Mouse (Mus musculus): Measurements from ENCODE around the gene Coa5. TPM values are rescaled to one million over a fixed set of nuclear protein-coding genes. Genes with fewer than 3 reads are reported as not detected.
A peak's percentile ranks its signal among the peaks of the same experiment; 100 is the strongest.

Gene Coa5
- polyA plus RNA-seq, 1 experiment from 2014 or later: 73.9 TPM

- Histone ChIP-seq H3K36me3 (ENCODE audit: control insufficient read depth, insufficient read depth, low read length) (peaks cover 17% of the 10 kb centered on the region), H3K27me3 (ENCODE audit: control insufficient read depth, insufficient read depth, low read length) (no peaks in the 10 kb centered on the region), H3K9me3 (ENCODE audit: control insufficient read depth, low read length) (no peaks in the 10 kb centered on the region), H3K9ac (replicated peaks; ENCODE audit: low read length) (no peak overlapping the region), H3K4me1 (ENCODE audit: control insufficient read depth, insufficient read depth, low read length) (no peaks in the 10 kb centered on the region), H3K4me3 (replicated peaks; ENCODE audit: low read depth, low read length) (no peak overlapping the region), H3K4me2 (ENCODE audit: low read length) (no peak overlapping the region), H3K27ac (replicated peaks; ENCODE audit: low read depth, low read length) (no peak overlapping the region)
- no peak for DNase-seq
- ATAC-seq (ENCODE audit: low FRiP score, low TSS enrichment): no peak
Observed at GRCm38 (mm10) chr1:37409647-37410046, 20.3 kb downstream of the Coa5 start.

DNA sequence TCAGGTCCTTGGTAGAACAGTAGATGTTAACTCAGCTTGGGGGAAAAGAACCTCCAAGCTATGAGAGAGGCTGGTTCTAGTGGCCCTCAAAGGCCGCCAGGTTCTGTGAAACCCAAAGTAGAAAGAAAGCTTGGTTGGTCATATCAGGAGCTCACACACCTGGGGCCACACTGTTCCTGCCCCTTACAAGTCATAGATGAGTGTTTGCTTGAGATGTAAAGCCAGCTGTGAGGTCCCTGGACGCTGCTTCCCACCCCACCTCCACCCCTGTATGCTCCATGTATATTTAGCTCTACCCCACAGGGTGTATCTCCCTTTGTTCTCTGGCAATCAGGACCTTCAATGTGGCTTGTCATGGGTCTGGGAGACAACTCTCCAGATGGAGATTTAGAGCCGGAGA is 21.2 kb downstream of the Coa5 start:
- H3K9ac ChIP-seq (replicated peaks; ENCODE audit: low read length): no peak overlapping the region
- no peak for DNase-seq
- peaks cover 17% of the 10 kb centered on the region for H3K36me3 ChIP-seq (ENCODE audit: control insufficient read depth, insufficient read depth, low read length)
- no peaks in the 10 kb centered on the region for H3K27me3 ChIP-seq (ENCODE audit: control insufficient read depth, insufficient read depth, low read length)
- no peak overlapping the region for H3K27ac ChIP-seq (replicated peaks; ENCODE audit: low read depth, low read length)
- ATAC-seq (ENCODE audit: low FRiP score, low TSS enrichment): no peak
- H3K9me3 ChIP-seq (ENCODE audit: control insufficient read depth, low read length): no peaks in the 10 kb centered on the region
- no peak overlapping the region for H3K4me2 ChIP-seq (ENCODE audit: low read length)
- no peak overlapping the region for H3K4me3 ChIP-seq (replicated peaks; ENCODE audit: low read depth, low read length)
- no peaks in the 10 kb centered on the region for H3K4me1 ChIP-seq (ENCODE audit: control insufficient read depth, insufficient read depth, low read length)
- 76% methylated on average over 3 of the region's 3 CpGs for WGBS

GRCm38 (mm10) chr1:37408059-37408458 is 21.8 kb downstream of the Coa5 start:
- no peak for ATAC-seq (ENCODE audit: low FRiP score, low TSS enrichment)
- Histone ChIP-seq H3K36me3 (ENCODE audit: control insufficient read depth, insufficient read depth, low read length) (peaks cover 18% of the 10 kb centered on the region), H3K27me3 (ENCODE audit: control insufficient read depth, insufficient read depth, low read length) (no peaks in the 10 kb centered on the region), H3K9ac (replicated peaks; ENCODE audit: low read length) (no peak overlapping the region), H3K9me3 (ENCODE audit: control insufficient read depth, low read length) (no peaks in the 10 kb centered on the region), H3K4me1 (ENCODE audit: control insufficient read depth, insufficient read depth, low read length) (no peaks in the 10 kb centered on the region), H3K4me2 (ENCODE audit: low read length) (no peak overlapping the region), H3K27ac (replicated peaks; ENCODE audit: low read depth, low read length) (no peak overlapping the region), H3K4me3 (replicated peaks; ENCODE audit: low read depth, low read length) (no peak overlapping the region)
- 90% methylated on average over 8 of the region's 8 CpGs for WGBS
- no peak for DNase-seq

- WGBS: 92% methylated on average over 8 of the region's 8 CpGs
- H3K9me3 ChIP-seq (ENCODE audit: control insufficient read depth, low read length): no peaks in the 10 kb centered on the region
- no peaks in the 10 kb centered on the region for H3K4me1 ChIP-seq (ENCODE audit: control insufficient read depth, insufficient read depth, low read length)
- ATAC-seq (ENCODE audit: low FRiP score, low TSS enrichment): no peak
- H3K4me2 ChIP-seq (ENCODE audit: low read length): no peak overlapping the region
- H3K9ac ChIP-seq (replicated peaks; ENCODE audit: low read length): no peak overlapping the region
- no peak overlapping the region for H3K4me3 ChIP-seq (replicated peaks; ENCODE audit: low read depth, low read length)
- peaks cover 22% of the 10 kb centered on the region for H3K36me3 ChIP-seq (ENCODE audit: control insufficient read depth, insufficient read depth, low read length)
- no peak for DNase-seq
- no peaks in the 10 kb centered on the region for H3K27me3 ChIP-seq (ENCODE audit: control insufficient read depth, insufficient read depth, low read length)
- H3K27ac ChIP-seq (replicated peaks; ENCODE audit: low read depth, low read length): no peak overlapping the region
Observed at GRCm38 (mm10) chr1:37407228-37407627, 22.7 kb downstream of the Coa5 start.

DNA sequence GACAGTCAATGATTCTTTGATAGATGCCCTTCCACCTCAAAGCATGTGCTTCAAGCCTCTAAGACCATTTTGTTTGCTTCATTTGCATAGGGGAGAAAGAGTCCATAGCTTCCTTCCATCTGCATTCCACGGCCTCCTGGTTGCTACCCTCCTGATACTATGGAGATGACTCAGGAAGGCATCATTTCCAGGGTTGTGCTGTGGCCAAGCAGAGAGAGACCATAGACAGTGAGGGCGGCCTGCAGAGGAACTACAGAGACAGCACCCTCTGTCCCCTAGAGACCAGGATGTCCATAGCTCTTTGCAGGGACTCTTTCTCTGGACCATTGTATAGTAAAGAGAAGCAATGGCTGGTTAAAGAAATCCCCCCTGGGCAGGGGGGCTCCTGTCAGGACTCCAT is 24.8 kb downstream of the Coa5 start:
- ATAC-seq (ENCODE audit: low FRiP score, low TSS enrichment) (no peak), DNase-seq (no peak)
- Histone ChIP-seq H3K9ac (replicated peaks; ENCODE audit: low read length) (no peak overlapping the region), H3K27me3 (ENCODE audit: control insufficient read depth, insufficient read depth, low read length) (no peaks in the 10 kb centered on the region), H3K4me1 (ENCODE audit: control insufficient read depth, insufficient read depth, low read length) (no peaks in the 10 kb centered on the region), H3K4me2 (ENCODE audit: low read length) (no peak overlapping the region), H3K36me3 (ENCODE audit: control insufficient read depth, insufficient read depth, low read length) (peaks cover 28% of the 10 kb centered on the region), H3K9me3 (ENCODE audit: control insufficient read depth, low read length) (no peaks in the 10 kb centered on the region), H3K27ac (replicated peaks; ENCODE audit: low read depth, low read length) (no peak overlapping the region), H3K4me3 (replicated peaks; ENCODE audit: low read depth, low read length) (no peak overlapping the region)
- WGBS: 73% methylated on average over 2 of the region's 2 CpGs

- ATAC-seq (ENCODE audit: low FRiP score, low TSS enrichment): no peak
- peaks cover 44% of the 10 kb centered on the region for H3K36me3 ChIP-seq (ENCODE audit: control insufficient read depth, insufficient read depth, low read length)
- WGBS: 62% methylated on average over 4 of the region's 4 CpGs
Observed at GRCm38 (mm10) chr1:37401687-37402086, 28.2 kb downstream of the Coa5 start.

GRCm38 (mm10) chr1:37399734-37400133 is 30.2 kb downstream of the Coa5 start:
- ATAC-seq (ENCODE audit: low FRiP score, low TSS enrichment): no peak
- Histone ChIP-seq H3K36me3 (ENCODE audit: control insufficient read depth, insufficient read depth, low read length) (peaks cover 60% of the 10 kb centered on the region), H3K9ac (replicated peaks; ENCODE audit: low read length) (no peak overlapping the region), H3K27me3 (ENCODE audit: control insufficient read depth, insufficient read depth, low read length) (no peaks in the 10 kb centered on the region), H3K4me2 (ENCODE audit: low read length) (no peak overlapping the region), H3K4me1 (ENCODE audit: control insufficient read depth, insufficient read depth, low read length) (no peaks in the 10 kb centered on the region), H3K9me3 (ENCODE audit: control insufficient read depth, low read length) (no peaks in the 10 kb centered on the region), H3K4me3 (replicated peaks; ENCODE audit: low read depth, low read length) (no peak overlapping the region), H3K27ac (replicated peaks; ENCODE audit: low read depth, low read length) (0 out of 2 replicates have a peak overlapping the region, but pooled peaks have one; percentile 20)
- DNase-seq: no peak
- WGBS: 78% methylated on average over 8 of the region's 8 CpGs

More at GRCm38 (mm10) chr1:37401687-37402086, 28.2 kb downstream of the Coa5 start:
- Histone ChIP-seq H3K27ac (replicated peaks; ENCODE audit: low read depth, low read length) (no peak overlapping the region), H3K27me3 (ENCODE audit: control insufficient read depth, insufficient read depth, low read length) (no peaks in the 10 kb centered on the region), H3K4me3 (replicated peaks; ENCODE audit: low read depth, low read length) (no peak overlapping the region), H3K9me3 (ENCODE audit: control insufficient read depth, low read length) (no peaks in the 10 kb centered on the region), H3K4me1 (ENCODE audit: control insufficient read depth, insufficient read depth, low read length) (no peaks in the 10 kb centered on the region), H3K4me2 (ENCODE audit: low read length) (no peak overlapping the region), H3K9ac (replicated peaks; ENCODE audit: low read length) (no peak overlapping the region)
- DNase-seq: peak; percentile 75

- no peaks in the 10 kb centered on the region for H3K4me1 ChIP-seq (ENCODE audit: control insufficient read depth, insufficient read depth, low read length)
- no peaks in the 10 kb centered on the region for H3K9me3 ChIP-seq (ENCODE audit: control insufficient read depth, low read length)
- H3K4me3 ChIP-seq (replicated peaks; ENCODE audit: low read depth, low read length): no peak overlapping the region
- no peak overlapping the region for H3K9ac ChIP-seq (replicated peaks; ENCODE audit: low read length)
- WGBS: 63% methylated on average over 3 of the region's 3 CpGs
- DNase-seq (no peak), ATAC-seq (ENCODE audit: low FRiP score, low TSS enrichment) (no peak)
- no peak overlapping the region for H3K27ac ChIP-seq (replicated peaks; ENCODE audit: low read depth, low read length)
- no peaks in the 10 kb centered on the region for H3K27me3 ChIP-seq (ENCODE audit: control insufficient read depth, insufficient read depth, low read length)
- peaks cover 64% of the 10 kb centered on the region for H3K36me3 ChIP-seq (ENCODE audit: control insufficient read depth, insufficient read depth, low read length)
- no peak overlapping the region for H3K4me2 ChIP-seq (ENCODE audit: low read length)
Observed at GRCm38 (mm10) chr1:37398961-37399360, 30.9 kb downstream of the Coa5 start.

- no peaks in the 10 kb centered on the region for H3K9me3 ChIP-seq (ENCODE audit: control insufficient read depth, low read length)
- no peak for ATAC-seq (ENCODE audit: low FRiP score, low TSS enrichment)
- H3K4me1 ChIP-seq (ENCODE audit: control insufficient read depth, insufficient read depth, low read length): no peaks in the 10 kb centered on the region
- no peak for DNase-seq
- H3K4me3 ChIP-seq (replicated peaks; ENCODE audit: low read depth, low read length): no peak overlapping the region
- 73% methylated on average over 1 of the region's 1 CpGs for WGBS
- H3K9ac ChIP-seq (replicated peaks; ENCODE audit: low read length): no peak overlapping the region
- H3K27ac ChIP-seq (replicated peaks; ENCODE audit: low read depth, low read length): no peak overlapping the region
- H3K27me3 ChIP-seq (ENCODE audit: control insufficient read depth, insufficient read depth, low read length): no peaks in the 10 kb centered on the region
- no peak overlapping the region for H3K4me2 ChIP-seq (ENCODE audit: low read length)
- H3K36me3 ChIP-seq (ENCODE audit: control insufficient read depth, insufficient read depth, low read length): peaks cover 69% of the 10 kb centered on the region
Observed at GRCm38 (mm10) chr1:37396481-37396880, 33.4 kb downstream of the Coa5 start.
